Mouse (Mus musculus) E14TG2a.4 (cell line): Measurements from ENCODE around the gene Cavin3.

Source experiments
- H3K27me3 ChIP-seq: 2 replicates; pipeline ENCODE4 v1.6.1; 2014; ENCODE audit warnings: low read length, control low read depth; ENCODE audit not compliant: insufficient read depth
- H3K36me3 ChIP-seq: 2 replicates; pipeline ENCODE4 v1.6.1; 2014; ENCODE audit warnings: low read length, control low read depth; ENCODE audit not compliant: insufficient read depth
- H3K4me1 ChIP-seq: replicated peaks from 2 replicates; pipeline ENCODE4 v1.6.1; 2014; ENCODE audit warnings: low read depth, low read length, control low read depth
- H3K4me3 ChIP-seq: replicated peaks from 2 replicates; pipeline ENCODE4 v1.5.1; 2014; ENCODE audit warnings: mild to moderate bottlenecking, low read length
- H3K9me3 ChIP-seq: 2 replicates; pipeline ENCODE4 v1.6.1; 2014; ENCODE audit warnings: low read length, control low read depth
- CTCF ChIP-seq: conservative IDR thresholded peaks from 2 replicates; pipeline ENCODE4 v1.5.1; 2014; ENCODE audit warnings: low read length
- NANOG ChIP-seq: IDR thresholded peaks from 2 replicates; pipeline ENCODE4 v1.6.1; 2014; ENCODE audit warnings: borderline replicate concordance, low read length, mixed read lengths
- POU5F1 ChIP-seq: IDR thresholded peaks from 2 replicates; pipeline ENCODE4 v1.6.1; 2014; ENCODE audit warnings: low read length, borderline replicate concordance

The Cavin3 gene

GRCm38 (mm10) chr7:105441426-105441825 lies 40.7 kb downstream of the Cavin3 start:
- Histone ChIP-seq H3K4me1 (peaks cover 15% of the 10 kb centered on the region), H3K9me3 (no peaks in the 10 kb centered on the region), H3K36me3 (no peaks in the 10 kb centered on the region), H3K27me3 (peaks cover 26% of the 10 kb centered on the region), H3K4me3 (no peak overlapping the region)
- no peak for TF ChIP-seq CTCF
- TF ChIP-seq POU5F1 = no peak
- TF ChIP-seq NANOG = no peak

GRCm38 (mm10) chr7:105437979-105438772 lies 43.9 kb downstream of the Cavin3 start:
- no peaks in the 10 kb centered on the region for H3K9me3 ChIP-seq
- no peaks in the 10 kb centered on the region for H3K36me3 ChIP-seq
- TF ChIP-seq NANOG (no peak), POU5F1 (no peak), CTCF (no peak)
- no peak overlapping the region for H3K4me3 ChIP-seq
- H3K27me3 ChIP-seq = peaks cover 58% of the 10 kb centered on the region
- peaks cover 15% of the 10 kb centered on the region for H3K4me1 ChIP-seq

GRCm38 (mm10) chr7:105434798-105435197 lies 47.3 kb downstream of the Cavin3 start:
- Histone ChIP-seq H3K4me3 (peak overlapping the region; percentile 60), H3K4me1 (peaks cover 15% of the 10 kb centered on the region), H3K9me3 (no peaks in the 10 kb centered on the region), H3K27me3 (peaks cover 78% of the 10 kb centered on the region), H3K36me3 (no peaks in the 10 kb centered on the region)
- no peak for TF ChIP-seq CTCF
- no peak for TF ChIP-seq NANOG
- TF ChIP-seq POU5F1 = no peak

- Histone ChIP-seq H3K4me3 (no peak overlapping the region), H3K4me1 (peaks cover 15% of the 10 kb centered on the region), H3K9me3 (no peaks in the 10 kb centered on the region), H3K27me3 (peaks cover 82% of the 10 kb centered on the region), H3K36me3 (no peaks in the 10 kb centered on the region)
- TF ChIP-seq CTCF (peak; percentile 33), NANOG (no peak)
Observed at GRCm38 (mm10) chr7:105433859-105434258, 48.2 kb downstream of the Cavin3 start.

- TF ChIP-seq NANOG = no peak
- TF ChIP-seq POU5F1 = no peak
- no peak for TF ChIP-seq CTCF
- H3K4me3 ChIP-seq = no peak overlapping the region
- no peaks in the 10 kb centered on the region for H3K36me3 ChIP-seq
Observed at GRCm38 (mm10) chr7:105432058-105432457, 50.0 kb downstream of the Cavin3 start.

More at GRCm38 (mm10) chr7:105432058-105432457, 50.0 kb downstream of the Cavin3 start:
- Histone ChIP-seq H3K9me3 (no peaks in the 10 kb centered on the region), H3K27me3 (peaks cover 87% of the 10 kb centered on the region), H3K4me1 (peaks cover 15% of the 10 kb centered on the region)
